In the genomic region with DNA sequence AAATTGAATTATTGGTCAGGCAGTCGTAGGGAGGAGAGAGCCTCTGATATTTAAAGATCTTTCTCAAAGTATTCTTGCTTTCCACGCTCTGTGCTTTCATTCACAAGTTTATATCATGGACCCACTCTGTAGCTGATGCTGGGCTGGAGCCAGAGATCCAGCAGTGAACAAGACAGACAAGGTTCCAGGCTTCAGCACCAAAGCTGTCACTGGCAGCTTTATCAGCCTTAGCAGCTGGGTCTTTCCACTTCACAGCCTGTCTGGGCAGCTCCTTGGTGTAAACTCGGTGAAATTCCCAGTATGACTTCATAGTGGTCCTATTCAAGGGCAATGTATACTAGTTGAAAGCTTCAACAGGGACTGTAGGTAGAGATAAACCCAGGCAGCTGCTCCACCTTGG, we compare ENCODE assay signal across 16 mouse cellular contexts.
A peak's percentile ranks its signal among the peaks of the same experiment; 100 is the strongest.
DNase-seq lines count a peak whose midpoint lies in the region; ATAC-seq lines count a peak whose summit lies in the region.
"Had no signal": no experiment of that assay in that cellular context is flagged by ENCODE, and none has a peak within 500 bp of the region (broad histone marks: within the 10 kb centered on the region; RNA-seq: fewer than 3 reads in every experiment).

No protein-coding gene starts in this region.

- 88% methylated on average over 3 of the region's 3 CpGs for WGBS in forebrain, embryonic 12.5 days
- WGBS in forebrain, embryonic 16.5 days = 63% methylated on average over 3 of the region's 3 CpGs
- 73% methylated on average over 3 of the region's 3 CpGs for WGBS in hindbrain, embryonic 15.5 days
- 89% methylated on average over 3 of the region's 3 CpGs for WGBS in hindbrain, embryonic 10.5 days

- no peak for DNase-seq in hindbrain, embryonic 10.5 days (ENCODE audit: low spot score)
- peak; percentile 17 for DNase-seq in right cerebral cortex, postnatal 14 days
- DNase-seq in right cerebral cortex, adult 2 months (ENCODE audit: low spot score in 2 of 2) = no peak
- DNase-seq in layer of hippocampus, postnatal 36 days = no peak
- DNase-seq: adrenal gland, postnatal 36 days; B cell, adult 2 months; liver had no signal

- no peaks in the 10 kb centered on the region for H3K27me3 ChIP-seq in forebrain, embryonic 12.5 days
- H3K27me3 ChIP-seq in forebrain, embryonic 16.5 days (replicated peaks; ENCODE audit: control insufficient read depth, insufficient read depth, low read length) = no peaks in the 10 kb centered on the region
- no peaks in the 10 kb centered on the region for H3K27me3 ChIP-seq in hindbrain, embryonic 15.5 days
- H3K27me3 ChIP-seq in hindbrain, embryonic 10.5 days (ENCODE audit: insufficient read depth, poor library complexity, severe bottlenecking) = no peaks in the 10 kb centered on the region
- H3K27me3 ChIP-seq: embryonic facial prominence, embryonic 15.5 days; kidney, embryonic 15.5 days; Patski had no signal

- H3K36me3 ChIP-seq in forebrain, embryonic 12.5 days (replicated peaks) = no peaks in the 10 kb centered on the region
- no peaks in the 10 kb centered on the region for H3K36me3 ChIP-seq in forebrain, embryonic 16.5 days (ENCODE audit: control insufficient read depth, insufficient read depth)
- no peaks in the 10 kb centered on the region for H3K36me3 ChIP-seq in hindbrain, embryonic 15.5 days
- no peaks in the 10 kb centered on the region for H3K36me3 ChIP-seq in hindbrain, embryonic 10.5 days
- H3K36me3 ChIP-seq: embryonic facial prominence, embryonic 15.5 days; kidney, embryonic 15.5 days had no signal

- no peaks in the 10 kb centered on the region for H3K4me1 ChIP-seq in forebrain, embryonic 12.5 days
- H3K4me1 ChIP-seq in forebrain, embryonic 16.5 days (replicated peaks; ENCODE audit: control insufficient read depth, insufficient read depth, low read length) = peaks cover 2% of the 10 kb centered on the region; the same call in 1 of the 2 replicates
- H3K4me1 ChIP-seq in hindbrain, embryonic 15.5 days (replicated peaks) = no peaks in the 10 kb centered on the region
- no peaks in the 10 kb centered on the region for H3K4me1 ChIP-seq in hindbrain, embryonic 10.5 days (replicated peaks)
- H3K4me1 ChIP-seq: embryonic facial prominence, embryonic 15.5 days; kidney, embryonic 15.5 days had no signal

- no peak overlapping the region for H3K4me3 ChIP-seq in forebrain, embryonic 12.5 days (replicated peaks)
- H3K4me3 ChIP-seq in forebrain, embryonic 16.5 days (replicated peaks; ENCODE audit: low read length) = no peak overlapping the region
- H3K4me3 ChIP-seq in hindbrain, embryonic 15.5 days = no peak overlapping the region
- H3K4me3 ChIP-seq in hindbrain, embryonic 10.5 days = no peak overlapping the region
- H3K4me3 ChIP-seq: embryonic facial prominence, embryonic 15.5 days; kidney, embryonic 15.5 days; myocyte had no signal

- ATAC-seq in forebrain, embryonic 12.5 days (ENCODE audit: low FRiP score) = 0 out of 2 replicates have a peak, but pooled peaks have one; percentile 33
- ATAC-seq in forebrain, embryonic 16.5 days = no peak; the same call in 1 of the 2 replicates
- 0 out of 2 replicates have a peak, but pooled peaks have one; percentile 19 for ATAC-seq in hindbrain, embryonic 15.5 days (ENCODE audit: low FRiP score, low read depth)
- no peak for ATAC-seq in erythroid progenitor cell, adult 5-6 weeks (replicated peaks; ENCODE audit: low FRiP score, poor library complexity, severe bottlenecking)
- ATAC-seq: Patski had no signal

- no peak overlapping the region for H3K27ac ChIP-seq in forebrain, embryonic 12.5 days
- H3K27ac ChIP-seq in forebrain, embryonic 16.5 days (ENCODE audit: low read length) = no peak overlapping the region; the same call in 1 of the 2 replicates
- no peak overlapping the region for H3K27ac ChIP-seq in hindbrain, embryonic 15.5 days (replicated peaks)
- no peak overlapping the region for H3K27ac ChIP-seq in hindbrain, embryonic 10.5 days
- H3K27ac ChIP-seq: embryonic facial prominence, embryonic 15.5 days; kidney, embryonic 15.5 days had no signal

- H3K4me2 ChIP-seq in forebrain, embryonic 12.5 days = no peak overlapping the region
- no peak overlapping the region for H3K4me2 ChIP-seq in forebrain, embryonic 16.5 days (ENCODE audit: low read length)
- no peak overlapping the region for H3K4me2 ChIP-seq in hindbrain, embryonic 15.5 days
- H3K4me2 ChIP-seq: embryonic facial prominence, embryonic 15.5 days; kidney, embryonic 15.5 days; midbrain, embryonic 11.5 days had no signal

- no peak overlapping the region for H3K9ac ChIP-seq in forebrain, embryonic 12.5 days
- no peak overlapping the region for H3K9ac ChIP-seq in forebrain, embryonic 16.5 days (replicated peaks; ENCODE audit: low read depth, low read length)
- H3K9ac ChIP-seq in hindbrain, embryonic 15.5 days = no peak overlapping the region
- H3K9ac ChIP-seq: embryonic facial prominence, embryonic 15.5 days; kidney, embryonic 15.5 days had no signal

- H3K9me3 ChIP-seq in forebrain, embryonic 12.5 days = no peaks in the 10 kb centered on the region
- no peaks in the 10 kb centered on the region for H3K9me3 ChIP-seq in forebrain, embryonic 16.5 days (ENCODE audit: control insufficient read depth, low read length)
- H3K9me3 ChIP-seq in hindbrain, embryonic 15.5 days = no peaks in the 10 kb centered on the region
- H3K9me3 ChIP-seq in hindbrain, embryonic 10.5 days = no peaks in the 10 kb centered on the region
- H3K9me3 ChIP-seq: embryonic facial prominence, embryonic 15.5 days; kidney, embryonic 15.5 days had no signal

Comparison
In these comparisons a context has a peak if more than half of its experiments do, and no peak if none do; other contexts are left out.
1. ATAC-seq: peak in forebrain, embryonic 12.5 days (single experiment) and hindbrain, embryonic 15.5 days (single experiment); none in forebrain, embryonic 16.5 days (single experiment) and erythroid progenitor cell, adult 5-6 weeks (single experiment).